Mouse (Mus musculus) CH12.LX (cell line): ENCODE data around the gene Rhof.

ENCODE experiments used
- CHD2 ChIP-seq: IDR thresholded peaks from 2 replicates; pipeline ENCODE4 v1.6.1; 2011; ENCODE audit warnings: low read length, improper control_type of control experiment
- CTCF ChIP-seq, 2 experiments: IDR thresholded peaks in 1 of 2; conservative IDR thresholded peaks in 1 of 2; 2 replicates each; pipeline ENCODE4 v1.5.1; 2011 to 2012; ENCODE audit warnings: low read depth in 2 of 2, low read length in 2 of 2, improper control_type of control experiment in 1 of 2, inconsistent platforms in 1 of 2, mild to moderate bottlenecking in 1 of 2, moderate library complexity in 1 of 2
- ETS1 ChIP-seq: conservative IDR thresholded peaks from 2 replicates; pipeline ENCODE4 v1.6.1; 2012; ENCODE audit warnings: low read depth, mild to moderate bottlenecking, inconsistent platforms, low read length, improper control_type of control experiment, moderate library complexity
- JUND ChIP-seq: conservative IDR thresholded peaks from 2 replicates; pipeline ENCODE4 v1.6.1; 2011; ENCODE audit warnings: low read depth, low read length, improper control_type of control experiment
- MAFK ChIP-seq: IDR thresholded peaks from 2 replicates; pipeline ENCODE4 v1.6.1; 2011; ENCODE audit warnings: low read length, improper control_type of control experiment; ENCODE audit not compliant: insufficient replicate concordance
- MXI1 ChIP-seq: IDR thresholded peaks from 2 replicates; pipeline ENCODE4 v1.6.1; 2011; ENCODE audit warnings: mild to moderate bottlenecking, low read depth, low read length, improper control_type of control experiment
- POLR2A ChIP-seq: IDR thresholded peaks from 2 replicates; pipeline ENCODE4 v1.6.1; 2011; ENCODE audit warnings: low read depth, mild to moderate bottlenecking, improper control_type of control experiment, low read length
- SIN3A ChIP-seq: IDR thresholded peaks from 2 replicates; pipeline ENCODE4 v1.6.1; 2012; ENCODE audit warnings: low read length, improper control_type of control experiment, inconsistent platforms
- SMC3 ChIP-seq: IDR thresholded peaks from 2 replicates; pipeline ENCODE4 v1.6.1; 2011; ENCODE audit warnings: low read depth, low read length, improper control_type of control experiment
- ZC3H11A ChIP-seq: IDR thresholded peaks from 2 replicates; pipeline ENCODE4 v1.6.1; 2012; ENCODE audit warnings: low read depth, mild to moderate bottlenecking, inconsistent platforms, low read length, improper control_type of control experiment
- ZKSCAN1 ChIP-seq: IDR thresholded peaks from 2 replicates; pipeline ENCODE4 v1.6.1; 2012; ENCODE audit warnings: low read depth, inconsistent platforms, low read length, improper control_type of control experiment, borderline replicate concordance

GRCm38 (mm10) chr5:123147569-123147968 is 15.1 kb upstream of the Rhof start:
- TF ChIP-seq CTCF (conservative IDR thresholded peaks at IDR 0.05 in 1 of 2, IDR thresholded peaks at IDR 0.05 in 1 of 2; ENCODE audit: low read depth in 2 of 2, low read length in 2 of 2), result no peak
- no peak for TF ChIP-seq POLR2A
- TF ChIP-seq CHD2, result no peak
- no peak for TF ChIP-seq JUND
- no peak for TF ChIP-seq MXI1
- no peak for TF ChIP-seq ZKSCAN1
- TF ChIP-seq ZC3H11A, result no peak
- no peak for TF ChIP-seq SIN3A
- TF ChIP-seq SMC3, result no peak
- no peak for TF ChIP-seq ETS1
- TF ChIP-seq MAFK, result no peak
